Mouse (Mus musculus) cerebellum, adult 2 months (tissue): ENCODE results near the gene Capn3. TPM values are rescaled to one million over a fixed set of nuclear protein-coding genes. Genes with fewer than 3 reads are reported as not detected.

Experiments used
- DNase-seq, 2 experiments: peaks; one replicate each; pipeline ENCODE4 v3.0.0; 2021
- H3K27ac ChIP-seq: fragments of 200-500 bp; 2 replicates; pipeline ENCODE4 v1.5.1; 2012; ENCODE audit warnings: low read length, control low read depth, inconsistent platforms; ENCODE audit not compliant: insufficient read depth
- H3K27me3 ChIP-seq: fragments of 200-500 bp; 2 replicates; pipeline ENCODE4 v1.6.1; 2012; ENCODE audit warnings: inconsistent platforms, mild to moderate bottlenecking, low read length, moderate library complexity; ENCODE audit not compliant: control insufficient read depth, insufficient read depth
- H3K4me1 ChIP-seq: fragments of 200-500 bp; 2 replicates; pipeline ENCODE4 v1.6.1; 2011; ENCODE audit warnings: low read length; ENCODE audit not compliant: control insufficient read depth, insufficient read depth
- H3K4me3 ChIP-seq: fragments of 200-500 bp; replicated peaks from 2 replicates; pipeline ENCODE3; 2011; ENCODE audit warnings: mild to moderate bottlenecking, low read depth, low read length, control low read depth; ENCODE audit not compliant: insufficient read depth
- CTCF ChIP-seq: fragments of 200-500 bp; IDR thresholded peaks from 2 replicates; pipeline ENCODE4 v1.5.1; 2011; ENCODE audit warnings: low read depth, mild to moderate bottlenecking, control low read depth, low read length, moderate library complexity, borderline replicate concordance; ENCODE audit not compliant: insufficient read depth
- POLR2A ChIP-seq: fragments of 200-500 bp; IDR thresholded peaks from 2 replicates; pipeline ENCODE4 v1.6.1; 2011; ENCODE audit warnings: low read length, control low read depth, borderline replicate concordance; ENCODE audit not compliant: insufficient read depth
- WGBS: fragments of 180-500 bp; shearing (Covaris S2); methylation state at CpG from one replicate; pipeline ENCODE4 v1.1.7; 2018; 5-methylcytosine and 5-hydroxymethylcytosine counted together
- polyA plus RNA-seq: library from polyadenylated mRNA; depleted of rRNA; stranded (reverse); fragments of >200 nt; gene quantifications from 2 replicates; pipeline ENCODE4 v1.2.3, GENCODE M21; 2012

Gene Capn3
- polyA plus RNA-seq, 1 experiment, result 1.7 TPM

- Histone ChIP-seq H3K27ac (no peak overlapping the region), H3K27me3 (no peaks in the 10 kb centered on the region), H3K4me3 (no peak overlapping the region), H3K4me1 (no peaks in the 10 kb centered on the region)
- no peak for DNase-seq
- TF ChIP-seq POLR2A, result no peak
- TF ChIP-seq CTCF, result no peak
- WGBS, result 73% methylated on average over 6 of the region's 6 CpGs
These were observed 5.1 kb upstream of the Capn3 start for GRCm38 (mm10) chr2:120450724-120451123.

GRCm38 (mm10) chr2:120452600-120452999 is 3.2 kb upstream of the Capn3 start:
- no peak for TF ChIP-seq CTCF
- TF ChIP-seq POLR2A, result no peak
- H3K27ac ChIP-seq, result no peak overlapping the region
- no peak for DNase-seq
- no peaks in the 10 kb centered on the region for H3K4me1 ChIP-seq
- H3K27me3 ChIP-seq, result no peaks in the 10 kb centered on the region
- WGBS, result 82% methylated on average over 4 of the region's 4 CpGs
- H3K4me3 ChIP-seq, result no peak overlapping the region

DNA sequence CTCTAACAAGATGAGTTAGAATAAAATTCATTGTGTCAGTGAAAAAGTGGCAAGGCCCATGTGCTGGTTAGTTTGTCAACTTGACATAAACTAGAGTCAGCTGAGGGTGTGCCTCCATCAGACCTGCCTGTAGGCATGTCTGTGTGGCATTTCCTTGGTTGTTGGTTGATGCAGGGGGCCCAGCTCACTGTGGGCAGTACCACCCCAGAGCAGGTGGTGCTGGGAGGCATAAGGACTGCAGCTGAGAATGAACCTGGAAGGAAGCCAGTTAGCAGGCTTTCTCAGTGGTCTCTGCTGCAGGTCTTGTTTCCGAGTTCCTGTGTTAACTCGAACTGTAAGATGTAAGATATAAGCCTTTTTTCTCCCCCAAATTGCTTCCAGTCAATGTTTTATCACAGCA is 832 bp upstream of the Capn3 start:
- 20% methylated on average over 2 of the region's 2 CpGs for WGBS
- no peaks in the 10 kb centered on the region for H3K4me1 ChIP-seq
- no peak overlapping the region for H3K4me3 ChIP-seq
- no peak overlapping the region for H3K27ac ChIP-seq
- H3K27me3 ChIP-seq, result no peaks in the 10 kb centered on the region
- no peak for TF ChIP-seq POLR2A
- no peak for TF ChIP-seq CTCF
- DNase-seq, result no peak

- TF ChIP-seq CTCF (no peak), POLR2A (no peak)
- Histone ChIP-seq H3K4me1 (no peaks in the 10 kb centered on the region), H3K27ac (no peak overlapping the region), H3K4me3 (no peak overlapping the region), H3K27me3 (no peaks in the 10 kb centered on the region)
- DNase-seq, result no peak
- 79% methylated on average over 4 of the region's 4 CpGs for WGBS
These were observed 4.4 kb downstream of the Capn3 start for GRCm38 (mm10) chr2:120460216-120460615.

DNA sequence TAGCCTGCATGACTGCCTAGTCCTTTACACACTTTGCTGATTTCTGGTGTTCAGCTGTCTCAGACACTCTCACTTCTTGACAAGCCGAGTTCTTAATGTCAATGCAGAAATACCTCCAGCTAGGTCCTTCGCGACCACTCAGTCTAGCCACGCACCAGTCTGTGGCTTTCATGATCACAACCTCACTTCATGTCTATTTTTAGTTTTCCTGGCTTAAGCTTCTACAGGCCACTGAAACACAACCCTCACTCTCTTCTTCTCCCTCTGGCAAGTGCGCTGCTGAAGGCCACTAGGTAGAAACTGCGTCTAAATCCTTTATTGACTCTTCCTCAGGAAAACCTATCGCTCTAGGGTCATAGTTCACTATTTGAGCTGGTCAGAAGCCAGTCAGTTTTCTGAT is 7.5 kb downstream of the Capn3 start:
- Histone ChIP-seq H3K27me3 (no peaks in the 10 kb centered on the region), H3K27ac (no peak overlapping the region), H3K4me1 (no peaks in the 10 kb centered on the region), H3K4me3 (no peak overlapping the region)
- WGBS, result 88% methylated on average over 7 of the region's 7 CpGs
- no peak for DNase-seq
- TF ChIP-seq POLR2A, result no peak
- TF ChIP-seq CTCF, result no peak

GRCm38 (mm10) chr2:120464091-120464490 is 8.3 kb downstream of the Capn3 start:
- H3K27me3 ChIP-seq, result no peaks in the 10 kb centered on the region
- H3K27ac ChIP-seq, result no peak overlapping the region
- no peak overlapping the region for H3K4me3 ChIP-seq
- TF ChIP-seq POLR2A (no peak), CTCF (no peak)
- DNase-seq, result no peak
- WGBS, result 57% methylated on average over 8 of the region's 8 CpGs
- H3K4me1 ChIP-seq, result no peaks in the 10 kb centered on the region

- no peak for DNase-seq
- TF ChIP-seq POLR2A (no peak), CTCF (no peak)
- 96% methylated on average over 2 of the region's 2 CpGs for WGBS
- Histone ChIP-seq H3K27me3 (no peaks in the 10 kb centered on the region), H3K4me3 (no peak overlapping the region), H3K27ac (no peak overlapping the region), H3K4me1 (no peaks in the 10 kb centered on the region)
These were observed 9.0 kb downstream of the Capn3 start for GRCm38 (mm10) chr2:120464732-120465396.

DNA sequence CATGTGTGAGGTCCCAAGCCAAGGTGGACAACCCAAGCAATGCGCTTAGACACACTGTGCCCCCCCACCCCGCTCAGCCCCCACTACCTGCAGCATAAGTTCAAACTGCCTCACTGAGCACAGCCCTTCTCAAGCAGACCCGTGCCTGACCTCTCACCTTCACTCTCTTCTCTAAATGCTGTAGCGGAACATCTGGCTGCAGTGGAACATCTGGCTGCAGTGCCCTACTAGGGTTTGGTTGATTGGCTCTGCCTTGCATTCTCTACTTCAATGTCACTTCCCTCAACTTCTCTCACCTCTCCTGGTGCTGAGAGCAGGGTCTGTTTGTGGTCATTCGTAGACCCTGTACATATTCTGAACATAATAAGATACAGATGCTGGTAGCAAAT is 9.6 kb downstream of the Capn3 start:
- TF ChIP-seq POLR2A (no peak), CTCF (no peak)
- Histone ChIP-seq H3K4me3 (no peak overlapping the region), H3K27me3 (no peaks in the 10 kb centered on the region), H3K27ac (no peak overlapping the region), H3K4me1 (no peaks in the 10 kb centered on the region)
- 89% methylated on average over 5 of the region's 5 CpGs for WGBS
- no peak for DNase-seq
